ENCODE assay signal across 8 mouse cellular contexts in genomic region chr16:52032376-52033330, GRCm38 (mm10). TPM values are rescaled to one million over a fixed set of nuclear protein-coding genes. Genes with fewer than 3 reads are reported as not detected.
DNase-seq lines count a peak whose midpoint lies in the region; ATAC-seq and TF ChIP-seq lines count a peak whose summit lies in the region.

No protein-coding gene starts in this region.

- no peak for TF ChIP-seq EP300 in liver, postnatal 0 days (IDR thresholded peaks at IDR 0.05; ENCODE audit: low read depth)

- no peak for ATAC-seq in kidney, embryonic 16.5 days (ENCODE audit: low FRiP score, low TSS enrichment)
- no peak for ATAC-seq in forebrain, postnatal 0 days
- no peak for ATAC-seq in liver, postnatal 0 days

- H3K4me2 ChIP-seq in kidney, embryonic 16.5 days (replicated peaks; ENCODE audit: low read depth, low read length): peak overlapping the region; percentile 68
- peak overlapping the region; percentile 60 for H3K4me2 ChIP-seq in forebrain, postnatal 0 days (ENCODE audit: low read depth)
- H3K4me2 ChIP-seq in liver, postnatal 0 days (ENCODE audit: low read depth, low read length): peak overlapping the region; percentile 93

- H3K36me3 ChIP-seq in kidney, embryonic 16.5 days (ENCODE audit: insufficient read depth, low read length): peaks cover 23% of the 10 kb centered on the region
- H3K36me3 ChIP-seq in forebrain, postnatal 0 days (ENCODE audit: insufficient read depth): no peaks in the 10 kb centered on the region
- H3K36me3 ChIP-seq in liver, postnatal 0 days (replicated peaks; ENCODE audit: insufficient read depth, low read length): peaks cover 16% of the 10 kb centered on the region; the same call in 1 of the 2 replicates

- no peak for DNase-seq in kidney, postnatal 14 days
- peak; percentile 6 for DNase-seq in ZHBTc4 (ENCODE audit: low read depth, low spot score)
- DNase-seq in forebrain, postnatal 0 days: no peak
- DNase-seq in liver, postnatal 0 days: no peak
- DNase-seq in urinary bladder, postnatal 36 days (ENCODE audit: low spot score in 2 of 2): no peak
- DNase-seq in gastrocnemius, postnatal 4 days (ENCODE audit: low spot score in 2 of 2): no peak
- DNase-seq in ovary, postnatal 10 days (ENCODE audit: low spot score): no peak

- H3K27me3 ChIP-seq in kidney, embryonic 16.5 days (ENCODE audit: insufficient read depth, low read length): no peaks in the 10 kb centered on the region
- H3K27me3 ChIP-seq in forebrain, postnatal 0 days (ENCODE audit: insufficient read depth, low read length): no peaks in the 10 kb centered on the region
- H3K27me3 ChIP-seq in liver, postnatal 0 days (ENCODE audit: insufficient read depth, low read length): no peaks in the 10 kb centered on the region

- peak overlapping the region; percentile 92 for H3K4me3 ChIP-seq in kidney, embryonic 16.5 days (ENCODE audit: low read length)
- peak overlapping the region; percentile 96 for H3K4me3 ChIP-seq in forebrain, postnatal 0 days (ENCODE audit: low read depth, low read length)
- H3K4me3 ChIP-seq in liver, postnatal 0 days (ENCODE audit: low read depth, low read length): peak overlapping the region; percentile 89

- TF ChIP-seq CTCF in forebrain, postnatal 0 days (IDR thresholded peaks at IDR 0.05; ENCODE audit: low read depth): no peak
- no peak for TF ChIP-seq CTCF in liver, postnatal 0 days (IDR thresholded peaks at IDR 0.05; ENCODE audit: low read depth)

- H3K9me3 ChIP-seq in kidney, embryonic 16.5 days (ENCODE audit: low read length): no peaks in the 10 kb centered on the region
- no peaks in the 10 kb centered on the region for H3K9me3 ChIP-seq in forebrain, postnatal 0 days (ENCODE audit: low read length)
- no peaks in the 10 kb centered on the region for H3K9me3 ChIP-seq in liver, postnatal 0 days (ENCODE audit: low read length)

- peak overlapping the region; percentile 95 for H3K9ac ChIP-seq in kidney, embryonic 16.5 days (replicated peaks; ENCODE audit: low read length)
- H3K9ac ChIP-seq in forebrain, postnatal 0 days: peak overlapping the region; percentile 92
- peak overlapping the region; percentile 94 for H3K9ac ChIP-seq in liver, postnatal 0 days (replicated peaks)

- H3K27ac ChIP-seq in kidney, embryonic 16.5 days (ENCODE audit: low read length): peak overlapping the region; percentile 97
- H3K27ac ChIP-seq in forebrain, postnatal 0 days (ENCODE audit: low read depth, low read length): peak overlapping the region; percentile 94; the same call in 1 of the 2 replicates
- peak overlapping the region; percentile 95 for H3K27ac ChIP-seq in liver, postnatal 0 days (ENCODE audit: low read depth)

- 16% methylated on average over 28 of the region's 29 CpGs for WGBS in kidney, embryonic 16.5 days
- WGBS in forebrain, postnatal 0 days: 9% methylated on average over 29 of the region's 29 CpGs
- WGBS in liver, postnatal 0 days (ENCODE audit: insufficient replicate concordance): 24% methylated on average over 29 of the region's 29 CpGs

- H3K4me1 ChIP-seq in kidney, embryonic 16.5 days (ENCODE audit: insufficient read depth, low read length): peaks cover 31% of the 10 kb centered on the region
- peaks cover 21% of the 10 kb centered on the region for H3K4me1 ChIP-seq in forebrain, postnatal 0 days (ENCODE audit: insufficient read depth)
- peaks cover 38% of the 10 kb centered on the region for H3K4me1 ChIP-seq in liver, postnatal 0 days (ENCODE audit: insufficient read depth)

RNA-seq across cellular contexts. Expression of gene Cblb, which starts 1.6 kb away (rescaled TPM):
- polyA plus RNA-seq in kidney, embryonic 16.5 days (2015; fragmentation: Nextera tagmentation; extraction: Ambion mirVana): 15.3 and 20.8 TPM in 2 replicates
- total RNA-seq in forebrain, postnatal 0 days (2014; rRNA removed): 12.0 and 14.5 TPM in 2 replicates
- 6.5 TPM in 2 replicates for polyA plus RNA-seq in forebrain, postnatal 0 days (2015; fragmentation: Nextera tagmentation; extraction: Ambion mirVana)
- polyA plus RNA-seq in liver, postnatal 0 days (2015; fragmentation: Nextera tagmentation; extraction: Ambion mirVana): 2.0 and 2.1 TPM in 2 replicates
- total RNA-seq in gastrocnemius, postnatal 4 days (2021): 10 to 100 TPM; 28.2 to 28.7 TPM
